Comparison of ENCODE assay signal across 8 mouse cellular contexts in the genomic region with DNA sequence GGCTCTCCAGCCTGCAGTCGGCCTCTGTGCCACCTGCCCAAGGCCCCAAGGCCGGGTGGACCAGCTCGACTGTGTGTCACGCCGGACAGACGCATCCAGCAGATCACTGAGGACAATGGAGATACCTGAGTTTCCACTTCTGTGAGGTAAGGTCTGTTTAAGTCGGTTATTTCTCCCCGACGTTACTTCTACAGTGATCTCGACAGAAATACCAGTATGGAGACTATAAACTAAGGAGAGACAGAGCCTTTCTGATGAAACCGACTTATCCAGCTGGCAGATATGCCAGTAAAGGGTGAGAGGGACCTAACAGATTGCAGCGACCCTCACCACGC.
A peak's percentile ranks its signal among the peaks of the same experiment; 100 is the strongest.
DNase-seq lines count a peak whose midpoint lies in the region; ATAC-seq and TF ChIP-seq lines count a peak whose summit lies in the region.

No protein-coding gene starts in this region.

- H3K36me3 ChIP-seq in neural tube, embryonic 11.5 days (ENCODE audit: control insufficient read depth, insufficient read depth, low read length) = no peaks in the 10 kb centered on the region
- no peaks in the 10 kb centered on the region for H3K36me3 ChIP-seq in liver, embryonic 13.5 days
- no peaks in the 10 kb centered on the region for H3K36me3 ChIP-seq in stomach, postnatal 0 days (ENCODE audit: control insufficient read depth, insufficient read depth, low read length)

- no peak for DNase-seq in gastrocnemius, adult 2 months
- no peak for DNase-seq in gastrocnemius, postnatal 4 days (ENCODE audit: low spot score in 2 of 2)
- DNase-seq in neural tube, embryonic 11.5 days (ENCODE audit: low spot score) = no peak
- no peak for DNase-seq in neural tube, embryonic 10.5 days (ENCODE audit: extremely low spot score, low spot score)
- no peak for DNase-seq in liver, embryonic 13.5 days
- DNase-seq in stomach, postnatal 0 days (ENCODE audit: low spot score) = no peak
- no peak for DNase-seq in left cerebral cortex, postnatal 10 days (ENCODE audit: extremely low spot score in 1 of 2, low spot score in 2 of 2)

- peak overlapping the region; percentile 58 for H3K4me2 ChIP-seq in neural tube, embryonic 11.5 days (ENCODE audit: low read depth)
- peak overlapping the region; percentile 47 for H3K4me2 ChIP-seq in liver, embryonic 13.5 days
- H3K4me2 ChIP-seq in stomach, postnatal 0 days (replicated peaks; ENCODE audit: low read depth) = peak overlapping the region; percentile 42

- H3K4me1 ChIP-seq in neural tube, embryonic 11.5 days (ENCODE audit: control insufficient read depth, insufficient read depth, low read length) = peaks cover 29% of the 10 kb centered on the region
- no peaks in the 10 kb centered on the region for H3K4me1 ChIP-seq in liver, embryonic 13.5 days (replicated peaks)
- H3K4me1 ChIP-seq in stomach, postnatal 0 days (replicated peaks; ENCODE audit: control insufficient read depth, insufficient read depth) = peaks cover 5% of the 10 kb centered on the region; the same call in 1 of the 2 replicates

- no peaks in the 10 kb centered on the region for H3K9me3 ChIP-seq in neural tube, embryonic 11.5 days (ENCODE audit: control insufficient read depth, low read length)
- no peaks in the 10 kb centered on the region for H3K9me3 ChIP-seq in liver, embryonic 13.5 days (replicated peaks)
- no peaks in the 10 kb centered on the region for H3K9me3 ChIP-seq in stomach, postnatal 0 days (ENCODE audit: control insufficient read depth, low read length)

- intact Hi-C loops in gastrocnemius, adult 2 months (cut with DNase I) = loop anchor here (5.0 kb wide), 1 partner anchor 38 kb away; no protein-coding TSS in a partner anchor
- intact Hi-C loops in left cerebral cortex, postnatal 10 days (cut with DNase I) = no loop called here

- peak overlapping the region; percentile 61 for H3K4me3 ChIP-seq in gastrocnemius, adult 2 months
- H3K4me3 ChIP-seq in neural tube, embryonic 11.5 days (ENCODE audit: low read depth, low read length) = peak overlapping the region; percentile 31
- peak overlapping the region; percentile 31 for H3K4me3 ChIP-seq in liver, embryonic 13.5 days (replicated peaks)
- peak overlapping the region; percentile 33 for H3K4me3 ChIP-seq in stomach, postnatal 0 days (ENCODE audit: low read depth, low read length)

- no peak overlapping the region for H3K27ac ChIP-seq in gastrocnemius, adult 2 months
- H3K27ac ChIP-seq in neural tube, embryonic 11.5 days (ENCODE audit: low read depth, low read length) = 0 out of 2 replicates have a peak overlapping the region, but pooled peaks have one; percentile 64
- H3K27ac ChIP-seq in liver, embryonic 13.5 days = no peak overlapping the region
- peak overlapping the region; percentile 69 for H3K27ac ChIP-seq in stomach, postnatal 0 days (replicated peaks)

- peak overlapping the region; percentile 54 for H3K9ac ChIP-seq in neural tube, embryonic 11.5 days (ENCODE audit: low read length)
- no peak overlapping the region for H3K9ac ChIP-seq in liver, embryonic 13.5 days
- peak overlapping the region; percentile 35 for H3K9ac ChIP-seq in stomach, postnatal 0 days (ENCODE audit: low read length)

- 19% methylated on average over 13 of the region's 13 CpGs for WGBS in neural tube, embryonic 11.5 days
- WGBS in liver, embryonic 13.5 days (ENCODE audit: insufficient replicate concordance) = 16% methylated on average over 13 of the region's 13 CpGs
- WGBS in stomach, postnatal 0 days = 34% methylated on average over 13 of the region's 13 CpGs

- H3K27me3 ChIP-seq in neural tube, embryonic 11.5 days (ENCODE audit: control insufficient read depth, insufficient read depth, low read length) = no peaks in the 10 kb centered on the region
- peaks cover 22% of the 10 kb centered on the region for H3K27me3 ChIP-seq in liver, embryonic 13.5 days
- no peaks in the 10 kb centered on the region for H3K27me3 ChIP-seq in stomach, postnatal 0 days (ENCODE audit: control insufficient read depth, insufficient read depth, low read length)

- TF ChIP-seq EP300 in stomach, postnatal 0 days (optimal IDR thresholded peaks at IDR 0.05) = no peak

- no peak for TF ChIP-seq CTCF in gastrocnemius, adult 2 months (IDR thresholded peaks at IDR 0.05)
- TF ChIP-seq CTCF in stomach, postnatal 0 days (IDR thresholded peaks at IDR 0.05; ENCODE audit: low read depth) = no peak

- ATAC-seq in neural tube, embryonic 11.5 days (ENCODE audit: insufficient read depth, low FRiP score, low TSS enrichment) = no peak; the same call in 1 of the 2 replicates
- ATAC-seq in liver, embryonic 13.5 days (ENCODE audit: low read depth) = no peak
- ATAC-seq in stomach, postnatal 0 days (ENCODE audit: low FRiP score, low TSS enrichment) = no peak
- no peak for ATAC-seq in megakaryocyte, adult 5-6 weeks (ENCODE audit: poor library complexity, severe bottlenecking)

Comparison
In these comparisons a context has a peak if more than half of its experiments do, and no peak if none do; other contexts are left out.
1. H3K27ac ChIP-seq: peak in neural tube, embryonic 11.5 days (single experiment) and stomach, postnatal 0 days (single experiment); none in gastrocnemius, adult 2 months (single experiment) and liver, embryonic 13.5 days (single experiment).
2. Peak in every context shown above with its lines, with median percentiles within 50 percentile points of each other: H3K4me3 ChIP-seq and H3K4me2 ChIP-seq.